Mouse (Mus musculus): Measurements from ENCODE around the gene Sh3rf1.

- TF ChIP-seq CTCF (IDR thresholded peaks at IDR 0.05; ENCODE audit: extremely low read depth, insufficient read length, insufficient replicate concordance, low read depth, low read length), result no peak
- TF ChIP-seq POLR2A (IDR thresholded peaks at IDR 0.05; ENCODE audit: low read depth, low read length), result no peak
Measured at GRCm38 (mm10) chr8:61218439-61218838, 5.2 kb upstream of the Sh3rf1 start.
